Mouse (Mus musculus): Measurements from ENCODE around the gene Arhgap45. TPM values are rescaled to one million over a fixed set of nuclear protein-coding genes. Genes with fewer than 3 reads are reported as not detected.
A peak's percentile ranks its signal among the peaks of the same experiment; 100 is the strongest.
"Not testable (repeated sequence)": the region's sequence is repeated elsewhere in the genome, so short reads cannot be mapped to it uniquely, and the experiment has no call there.

The Arhgap45 gene
- total RNA-seq, 2 experiments from 2014 or later = 4.1 to 5.9 TPM

- no peak for DNase-seq
- intact Hi-C loops (cut with DNase I) = no loop called here
Observed at GRCm38 (mm10) chr10:80027681-80028520, 11.4 kb downstream of the Arhgap45 start.

- intact Hi-C loops (cut with DNase I) = no loop called here
- no peak for DNase-seq
Observed at GRCm38 (mm10) chr10:80028521-80028846, 12.0 kb downstream of the Arhgap45 start.

- intact Hi-C loops (cut with DNase I) = no loop called here
- DNase-seq = no peak
Observed at GRCm38 (mm10) chr10:80030191-80030590, 13.7 kb downstream of the Arhgap45 start.

GRCm38 (mm10) chr10:80030736-80031135 is 14.3 kb downstream of the Arhgap45 start:
- DNase-seq = no peak
- intact Hi-C loops (cut with DNase I) = no loop called here

- DNase-seq = peak; percentile 64 to 67
- intact Hi-C loops (cut with DNase I) = no loop called here
Observed at GRCm38 (mm10) chr10:80032799-80033480, 16.5 kb downstream of the Arhgap45 start.

- peak; percentile 50 to 66 for DNase-seq
- intact Hi-C loops (cut with DNase I) = loop anchor here (2.0 kb wide), 3 partner anchors 31 to 81 kb away; partner anchors contain the start of gene Stk11
Observed at GRCm38 (mm10) chr10:80033511-80034391, 17.3 kb downstream of the Arhgap45 start.

GRCm38 (mm10) chr10:80035148-80035547 is 18.7 kb downstream of the Arhgap45 start:
- no peak for DNase-seq
- intact Hi-C loops (cut with DNase I) = loop anchor here (2.0 kb wide), 3 partner anchors 32 to 80 kb away; partner anchors contain the start of gene Stk11

GRCm38 (mm10) chr10:80035686-80036085 is 19.2 kb downstream of the Arhgap45 start:
- DNase-seq = no peak
- intact Hi-C loops (cut with DNase I) = loop anchor here (2.0 kb wide), 3 partner anchors 33 to 79 kb away; partner anchors contain the start of gene Stk11

GRCm38 (mm10) chr10:80036832-80037231 is 20.4 kb downstream of the Arhgap45 start:
- intact Hi-C loops (cut with DNase I) = no loop called here
- DNase-seq = peak; percentile 61 to 67

- peak; percentile 95 to 98 for DNase-seq
- intact Hi-C loops (cut with DNase I) = no loop called here
Observed at GRCm38 (mm10) chr10:80039559-80039979, 23.1 kb downstream of the Arhgap45 start, which contains the start of gene Polr2e. TSS of gene Polr2e (minus strand) at chr10:80039795.

- not testable (repeated sequence) for DNase-seq
- intact Hi-C loops (cut with DNase I) = loop anchor here (2.0 kb wide), 1 partner anchor 61 kb away; no protein-coding TSS in a partner anchor
Observed at GRCm38 (mm10) chr10:80041409-80042060, 25.1 kb downstream of the Arhgap45 start.

- intact Hi-C loops (cut with DNase I) = no loop called here
- DNase-seq = no peak
Observed at GRCm38 (mm10) chr10:80044087-80044486, 27.6 kb downstream of the Arhgap45 start.

- DNase-seq; intact Hi-C loops (cut with DNase I): not testable (repeated sequence)
Observed at GRCm38 (mm10) chr10:80045364-80045763, 28.9 kb downstream of the Arhgap45 start.

- intact Hi-C loops (cut with DNase I) = no loop called here
- DNase-seq = no peak
Observed at GRCm38 (mm10) chr10:80045766-80046165, 29.3 kb downstream of the Arhgap45 start.

GRCm38 (mm10) chr10:80047041-80047565 is 30.6 kb downstream of the Arhgap45 start, which contains the start of gene Gpx4:
TSS of gene Gpx4 (plus strand) at chr10:80047166.
- intact Hi-C loops (cut with DNase I) = no loop called here
- DNase-seq = no peak

GRCm38 (mm10) chr10:80048396-80048795 is 31.9 kb downstream of the Arhgap45 start:
- intact Hi-C loops (cut with DNase I) = no loop called here

GRCm38 (mm10) chr10:80048834-80049233 is 32.4 kb downstream of the Arhgap45 start:
- intact Hi-C loops (cut with DNase I) = no loop called here
- DNase-seq = no peak

More at GRCm38 (mm10) chr10:80048396-80048795, 31.9 kb downstream of the Arhgap45 start:
- no peak for DNase-seq

GRCm38 (mm10) chr10:80050244-80050643 is 33.8 kb downstream of the Arhgap45 start:
- intact Hi-C loops (cut with DNase I) = no loop called here
- no peak for DNase-seq

GRCm38 (mm10) chr10:80050885-80051617 is 34.6 kb downstream of the Arhgap45 start:
- DNase-seq = no peak
- intact Hi-C loops (cut with DNase I) = no loop called here
